ENCODE assay signal across 11 mouse cellular contexts in the genomic region with DNA sequence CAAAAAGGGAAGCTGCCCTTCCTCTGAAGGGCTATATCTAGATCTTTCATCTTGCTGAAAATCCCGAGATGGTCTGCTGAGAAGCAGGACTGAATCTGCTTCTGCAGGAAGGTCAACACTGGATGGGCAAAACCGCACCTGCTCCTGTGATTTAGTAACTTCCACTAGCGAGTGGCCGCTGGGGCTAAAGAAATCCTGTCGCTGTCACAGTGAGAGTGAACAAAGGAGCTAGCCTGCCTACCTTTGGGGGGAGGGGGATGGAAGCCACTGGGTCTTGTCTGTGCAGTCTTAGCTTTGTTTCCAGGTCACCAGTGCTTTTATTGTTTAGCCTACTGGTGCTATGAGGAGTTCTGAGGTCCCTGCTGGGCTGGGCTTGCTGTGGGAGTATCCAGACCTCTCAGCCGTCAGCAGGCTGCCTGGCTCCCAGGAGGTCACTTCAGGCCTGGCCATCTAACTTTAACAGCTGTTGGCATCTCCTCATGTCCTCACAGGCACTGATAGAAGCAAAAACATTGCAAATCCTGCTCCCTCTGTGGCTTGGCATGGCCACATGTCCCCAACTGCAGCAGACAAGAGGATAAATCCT.
A peak's percentile ranks its signal among the peaks of the same experiment; 100 is the strongest.
DNase-seq lines count a peak whose midpoint lies in the region; ATAC-seq lines count a peak whose summit lies in the region.
"Had no signal": no experiment of that assay in that cellular context is flagged by ENCODE, and none has a peak within 500 bp of the region (broad histone marks: within the 10 kb centered on the region; RNA-seq: fewer than 3 reads in every experiment).

No protein-coding gene starts in this region.

- WGBS in kidney, embryonic 15.5 days = 20% methylated on average over 6 of the region's 6 CpGs
- WGBS in forebrain, embryonic 10.5 days = 8% methylated on average over 6 of the region's 6 CpGs
- 7% methylated on average over 6 of the region's 6 CpGs for WGBS in neural tube, embryonic 11.5 days

- no peak overlapping the region for H3K4me3 ChIP-seq in kidney, embryonic 15.5 days (replicated peaks)
- peak overlapping the region; percentile 3; the same call in 1 of the 2 replicates for H3K4me3 ChIP-seq in forebrain, embryonic 10.5 days
- H3K4me3 ChIP-seq in neural tube, embryonic 11.5 days (ENCODE audit: low read depth, low read length) = no peak overlapping the region
- H3K4me3 ChIP-seq: megakaryocyte, embryonic 14.5 days had no signal

- no peak overlapping the region for H3K9ac ChIP-seq in kidney, embryonic 15.5 days
- H3K9ac ChIP-seq in neural tube, embryonic 11.5 days (ENCODE audit: low read length) = no peak overlapping the region

- intact Hi-C loops in heart, postnatal 10 days (cut with DNase I) = loop anchor here (5.0 kb wide), 1 partner anchor 45 kb away; no protein-coding TSS in a partner anchor

- H3K4me2 ChIP-seq in kidney, embryonic 15.5 days = no peak overlapping the region
- H3K4me2 ChIP-seq in neural tube, embryonic 11.5 days (ENCODE audit: low read depth) = no peak overlapping the region

- no peak for DNase-seq in kidney, adult 9 months
- peak; percentile 39 for DNase-seq in forebrain, embryonic 10.5 days (ENCODE audit: extremely low spot score, low spot score)
- peak; percentile 71 to 77 for DNase-seq in heart, postnatal 10 days
- peak; percentile 47 for DNase-seq in neural tube, embryonic 11.5 days (ENCODE audit: low spot score)
- DNase-seq in layer of hippocampus, postnatal 36 days = no peak
- DNase-seq in adrenal gland, adult 18-20 months (ENCODE audit: low spot score in 2 of 2) = no peak
- DNase-seq in cerebellum, postnatal 36 days = no peak
- DNase-seq: thymus, adult 18-20 months had no signal

- H3K27ac ChIP-seq in kidney, embryonic 15.5 days = no peak overlapping the region
- H3K27ac ChIP-seq in forebrain, embryonic 10.5 days = peak overlapping the region; percentile 79
- peak overlapping the region; percentile 60 for H3K27ac ChIP-seq in neural tube, embryonic 11.5 days (ENCODE audit: low read depth, low read length)

- H3K4me1 ChIP-seq in kidney, embryonic 15.5 days = peaks cover 13% of the 10 kb centered on the region; the same call in 1 of the 2 replicates
- H3K4me1 ChIP-seq in forebrain, embryonic 10.5 days = peaks cover 63% of the 10 kb centered on the region
- H3K4me1 ChIP-seq in neural tube, embryonic 11.5 days (ENCODE audit: control insufficient read depth, insufficient read depth, low read length) = peaks cover 30% of the 10 kb centered on the region
- H3K4me1 ChIP-seq: megakaryocyte, embryonic 14.5 days had no signal

- no peaks in the 10 kb centered on the region for H3K27me3 ChIP-seq in kidney, embryonic 15.5 days
- H3K27me3 ChIP-seq in forebrain, embryonic 10.5 days (ENCODE audit: poor library complexity, severe bottlenecking) = peaks cover 49% of the 10 kb centered on the region
- H3K27me3 ChIP-seq in neural tube, embryonic 11.5 days (ENCODE audit: control insufficient read depth, insufficient read depth, low read length) = no peaks in the 10 kb centered on the region
- H3K27me3 ChIP-seq: megakaryocyte, embryonic 14.5 days had no signal

- H3K9me3 ChIP-seq in kidney, embryonic 15.5 days (replicated peaks) = no peaks in the 10 kb centered on the region
- H3K9me3 ChIP-seq in forebrain, embryonic 10.5 days = no peaks in the 10 kb centered on the region
- H3K9me3 ChIP-seq in neural tube, embryonic 11.5 days (ENCODE audit: control insufficient read depth, low read length) = no peaks in the 10 kb centered on the region

- 0 out of 2 replicates have a peak, but pooled peaks have one; percentile 18 for ATAC-seq in kidney, embryonic 15.5 days (replicated peaks; ENCODE audit: low FRiP score)
- no peak for ATAC-seq in neural tube, embryonic 11.5 days (ENCODE audit: insufficient read depth, low FRiP score, low TSS enrichment)
- ATAC-seq: CD4-positive, CD25-positive, alpha-beta regulatory T cell, adult 4 months had no signal

- H3K36me3 ChIP-seq in kidney, embryonic 15.5 days = no peaks in the 10 kb centered on the region
- H3K36me3 ChIP-seq in forebrain, embryonic 10.5 days (replicated peaks) = no peaks in the 10 kb centered on the region
- no peaks in the 10 kb centered on the region for H3K36me3 ChIP-seq in neural tube, embryonic 11.5 days (ENCODE audit: control insufficient read depth, insufficient read depth, low read length)

Comparison
In these comparisons a context has a peak if more than half of its experiments do, and no peak if none do; other contexts are left out.
1. DNase-seq: peak in forebrain, embryonic 10.5 days (single experiment), heart, postnatal 10 days (2 of 2) and neural tube, embryonic 11.5 days (single experiment); none in kidney, adult 9 months (single experiment), layer of hippocampus, postnatal 36 days (0 of 2), adrenal gland, adult 18-20 months (0 of 2) and cerebellum, postnatal 36 days (0 of 2).